Mouse (Mus musculus): ENCODE results near the gene Tpm1. TPM values are rescaled to one million over a fixed set of nuclear protein-coding genes. Genes with fewer than 3 reads are reported as not detected.

The Tpm1 gene
- polyA plus RNA-seq, 1 experiment from 2014 or later: 1,114 TPM

- 0 out of 2 replicates have a peak, but pooled peaks have one; percentile 3 for ATAC-seq
- 76% methylated on average over 4 of the region's 4 CpGs for WGBS
- no peak overlapping the region for H3K27ac ChIP-seq (ENCODE audit: low read length)
Measured at GRCm38 (mm10) chr9:67001506-67001905, 47.7 kb downstream of the Tpm1 start.

GRCm38 (mm10) chr9:67001050-67001449 lies 48.2 kb downstream of the Tpm1 start:
- ATAC-seq: peak; percentile 79; the same call in 1 of the 2 replicates
- Histone ChIP-seq H3K4me3 (ENCODE audit: low read length) (no peak overlapping the region), H3K4me2 (ENCODE audit: low read depth, low read length) (no peak overlapping the region), H3K4me1 (ENCODE audit: control insufficient read depth, insufficient read depth, low read length) (peaks cover 6% of the 10 kb centered on the region; the same call in 1 of the 2 replicates), H3K9me3 (ENCODE audit: control insufficient read depth, low read length) (no peaks in the 10 kb centered on the region), H3K9ac (ENCODE audit: low read depth, low read length) (no peak overlapping the region), H3K36me3 (ENCODE audit: control insufficient read depth, insufficient read depth, low read length) (no peaks in the 10 kb centered on the region), H3K27me3 (replicated peaks; ENCODE audit: control insufficient read depth, insufficient read depth, low read length) (no peaks in the 10 kb centered on the region), H3K27ac (ENCODE audit: low read length) (no peak overlapping the region)
- 4% methylated on average over 6 of the region's 6 CpGs for WGBS

More at GRCm38 (mm10) chr9:67001506-67001905, 47.7 kb downstream of the Tpm1 start:
- Histone ChIP-seq H3K36me3 (ENCODE audit: control insufficient read depth, insufficient read depth, low read length) (no peaks in the 10 kb centered on the region), H3K4me1 (ENCODE audit: control insufficient read depth, insufficient read depth, low read length) (peaks cover 6% of the 10 kb centered on the region), H3K27me3 (replicated peaks; ENCODE audit: control insufficient read depth, insufficient read depth, low read length) (no peaks in the 10 kb centered on the region), H3K9me3 (ENCODE audit: control insufficient read depth, low read length) (no peaks in the 10 kb centered on the region), H3K9ac (ENCODE audit: low read depth, low read length) (no peak overlapping the region), H3K4me3 (ENCODE audit: low read length) (no peak overlapping the region), H3K4me2 (ENCODE audit: low read depth, low read length) (no peak overlapping the region)

- Histone ChIP-seq H3K9me3 (ENCODE audit: control insufficient read depth, low read length) (no peaks in the 10 kb centered on the region), H3K4me2 (ENCODE audit: low read depth, low read length) (no peak overlapping the region), H3K4me1 (ENCODE audit: control insufficient read depth, insufficient read depth, low read length) (no peaks in the 10 kb centered on the region), H3K27me3 (replicated peaks; ENCODE audit: control insufficient read depth, insufficient read depth, low read length) (no peaks in the 10 kb centered on the region), H3K27ac (ENCODE audit: low read length) (no peak overlapping the region), H3K4me3 (ENCODE audit: low read length) (no peak overlapping the region), H3K36me3 (ENCODE audit: control insufficient read depth, insufficient read depth, low read length) (no peaks in the 10 kb centered on the region), H3K9ac (ENCODE audit: low read depth, low read length) (no peak overlapping the region)
- WGBS: 92% methylated on average over 8 of the region's 8 CpGs
- no peak for ATAC-seq
Measured at GRCm38 (mm10) chr9:66999698-67000097, 49.5 kb downstream of the Tpm1 start.

GRCm38 (mm10) chr9:66991750-66992410 lies 57.3 kb downstream of the Tpm1 start:
- WGBS: 74% methylated on average over 8 of the region's 8 CpGs
- ATAC-seq: no peak
- no peak overlapping the region for H3K4me3 ChIP-seq (ENCODE audit: low read length)
- no peaks in the 10 kb centered on the region for H3K36me3 ChIP-seq (ENCODE audit: control insufficient read depth, insufficient read depth, low read length)
- H3K4me1 ChIP-seq (ENCODE audit: control insufficient read depth, insufficient read depth, low read length): peaks cover 24% of the 10 kb centered on the region
- no peaks in the 10 kb centered on the region for H3K9me3 ChIP-seq (ENCODE audit: control insufficient read depth, low read length)
- no peak overlapping the region for H3K9ac ChIP-seq (ENCODE audit: low read depth, low read length)
- no peak overlapping the region for H3K4me2 ChIP-seq (ENCODE audit: low read depth, low read length)
- H3K27me3 ChIP-seq (replicated peaks; ENCODE audit: control insufficient read depth, insufficient read depth, low read length): no peaks in the 10 kb centered on the region
- no peak overlapping the region for H3K27ac ChIP-seq (ENCODE audit: low read length)

GRCm38 (mm10) chr9:66991021-66991749 lies 58.0 kb downstream of the Tpm1 start:
- ATAC-seq: no peak
- no peaks in the 10 kb centered on the region for H3K36me3 ChIP-seq (ENCODE audit: control insufficient read depth, insufficient read depth, low read length)
- H3K27ac ChIP-seq (ENCODE audit: low read length): no peak overlapping the region
- H3K9me3 ChIP-seq (ENCODE audit: control insufficient read depth, low read length): no peaks in the 10 kb centered on the region
- no peak overlapping the region for H3K4me2 ChIP-seq (ENCODE audit: low read depth, low read length)
- peaks cover 24% of the 10 kb centered on the region for H3K4me1 ChIP-seq (ENCODE audit: control insufficient read depth, insufficient read depth, low read length)
- no peak overlapping the region for H3K4me3 ChIP-seq (ENCODE audit: low read length)
- 66% methylated on average over 9 of the region's 9 CpGs for WGBS
- H3K9ac ChIP-seq (ENCODE audit: low read depth, low read length): no peak overlapping the region
- no peaks in the 10 kb centered on the region for H3K27me3 ChIP-seq (replicated peaks; ENCODE audit: control insufficient read depth, insufficient read depth, low read length)

GRCm38 (mm10) chr9:66990046-66990445 lies 59.2 kb downstream of the Tpm1 start:
- no peaks in the 10 kb centered on the region for H3K36me3 ChIP-seq (ENCODE audit: control insufficient read depth, insufficient read depth, low read length)
- no peak overlapping the region for H3K4me3 ChIP-seq (ENCODE audit: low read length)
- ATAC-seq: no peak
- H3K4me1 ChIP-seq (ENCODE audit: control insufficient read depth, insufficient read depth, low read length): peaks cover 24% of the 10 kb centered on the region
- H3K4me2 ChIP-seq (ENCODE audit: low read depth, low read length): no peak overlapping the region
- no peaks in the 10 kb centered on the region for H3K27me3 ChIP-seq (replicated peaks; ENCODE audit: control insufficient read depth, insufficient read depth, low read length)
- WGBS: 83% methylated on average over 5 of the region's 5 CpGs
- H3K27ac ChIP-seq (ENCODE audit: low read length): peak overlapping the region; percentile 88; the same call in 1 of the 2 replicates
- H3K9me3 ChIP-seq (ENCODE audit: control insufficient read depth, low read length): no peaks in the 10 kb centered on the region
- H3K9ac ChIP-seq (ENCODE audit: low read depth, low read length): no peak overlapping the region

GRCm38 (mm10) chr9:66989581-66989980 lies 59.6 kb downstream of the Tpm1 start:
- Histone ChIP-seq H3K36me3 (ENCODE audit: control insufficient read depth, insufficient read depth, low read length) (no peaks in the 10 kb centered on the region), H3K27me3 (replicated peaks; ENCODE audit: control insufficient read depth, insufficient read depth, low read length) (no peaks in the 10 kb centered on the region), H3K9ac (ENCODE audit: low read depth, low read length) (no peak overlapping the region), H3K27ac (ENCODE audit: low read length) (peak overlapping the region; percentile 88), H3K9me3 (ENCODE audit: control insufficient read depth, low read length) (no peaks in the 10 kb centered on the region), H3K4me1 (ENCODE audit: control insufficient read depth, insufficient read depth, low read length) (peaks cover 24% of the 10 kb centered on the region), H3K4me3 (ENCODE audit: low read length) (no peak overlapping the region), H3K4me2 (ENCODE audit: low read depth, low read length) (no peak overlapping the region)
- 42% methylated on average over 6 of the region's 6 CpGs for WGBS
- ATAC-seq: no peak

GRCm38 (mm10) chr9:66988888-66989414 lies 60.3 kb downstream of the Tpm1 start:
- Histone ChIP-seq H3K4me1 (ENCODE audit: control insufficient read depth, insufficient read depth, low read length) (peaks cover 24% of the 10 kb centered on the region), H3K9me3 (ENCODE audit: control insufficient read depth, low read length) (no peaks in the 10 kb centered on the region), H3K27ac (ENCODE audit: low read length) (peak overlapping the region; percentile 88), H3K4me2 (ENCODE audit: low read depth, low read length) (no peak overlapping the region), H3K4me3 (ENCODE audit: low read length) (no peak overlapping the region), H3K36me3 (ENCODE audit: control insufficient read depth, insufficient read depth, low read length) (no peaks in the 10 kb centered on the region), H3K27me3 (replicated peaks; ENCODE audit: control insufficient read depth, insufficient read depth, low read length) (no peaks in the 10 kb centered on the region), H3K9ac (ENCODE audit: low read depth, low read length) (no peak overlapping the region)
- WGBS: 13% methylated on average over 6 of the region's 6 CpGs
- peak; percentile 81 for ATAC-seq

- H3K27ac ChIP-seq (ENCODE audit: low read length): peak overlapping the region; percentile 88
- peak; percentile 53 for ATAC-seq
- no peaks in the 10 kb centered on the region for H3K36me3 ChIP-seq (ENCODE audit: control insufficient read depth, insufficient read depth, low read length)
- peaks cover 24% of the 10 kb centered on the region for H3K4me1 ChIP-seq (ENCODE audit: control insufficient read depth, insufficient read depth, low read length)
- H3K9me3 ChIP-seq (ENCODE audit: control insufficient read depth, low read length): no peaks in the 10 kb centered on the region
- H3K9ac ChIP-seq (ENCODE audit: low read depth, low read length): no peak overlapping the region
- H3K4me2 ChIP-seq (ENCODE audit: low read depth, low read length): no peak overlapping the region
- no peaks in the 10 kb centered on the region for H3K27me3 ChIP-seq (replicated peaks; ENCODE audit: control insufficient read depth, insufficient read depth, low read length)
- H3K4me3 ChIP-seq (ENCODE audit: low read length): no peak overlapping the region
- 42% methylated on average over 11 of the region's 11 CpGs for WGBS
Measured at GRCm38 (mm10) chr9:66988198-66988887, 60.9 kb downstream of the Tpm1 start.
